Mouse (Mus musculus) lung, postnatal 0 days (tissue): ENCODE results near the gene Mpig6b. TPM values are rescaled to one million over a fixed set of nuclear protein-coding genes. Genes with fewer than 3 reads are reported as not detected.

Experiments
- ATAC-seq: fragments of 200-750 bp; cut with Nextera tagmentation; 2 replicates; pipeline ENCODE4 v1.8.0; 2017; ENCODE audit warnings: moderate library complexity
- DNase-seq: peaks from one replicate; pipeline ENCODE4 v3.0.0-alpha.2; 2016; ENCODE audit warnings: low spot score
- H3K27ac ChIP-seq: fragments of 300-500 bp; sonication (generic); 2 replicates; pipeline ENCODE4 v1.5.1; 2014; ENCODE audit warnings: antibody characterized with exemption, mild to moderate bottlenecking, low read length, mixed read lengths
- H3K27me3 ChIP-seq: fragments of 300-500 bp; sonication (generic); replicated peaks from 2 replicates; pipeline ENCODE4 v1.6.1; 2014; ENCODE audit warnings: low read length, mixed read lengths; ENCODE audit not compliant: insufficient read depth
- H3K36me3 ChIP-seq: fragments of 300-500 bp; sonication (generic); 2 replicates; pipeline ENCODE4 v1.6.1; 2014; ENCODE audit warnings: low read length, mixed read lengths; ENCODE audit not compliant: insufficient read depth
- H3K4me1 ChIP-seq: fragments of 300-500 bp; sonication (generic); 2 replicates; pipeline ENCODE4 v1.6.1; 2014; ENCODE audit warnings: antibody characterized with exemption, low read depth, low read length, mixed read lengths; ENCODE audit not compliant: insufficient read depth
- H3K4me2 ChIP-seq: fragments of 300-500 bp; sonication (generic); replicated peaks from 2 replicates; pipeline ENCODE4 v1.6.1; 2014; ENCODE audit warnings: low read depth, mild to moderate bottlenecking, low read length, moderate library complexity, mixed read lengths
- H3K4me3 ChIP-seq: fragments of 300-500 bp; sonication (generic); 2 replicates; pipeline ENCODE4 v1.5.1; 2014; ENCODE audit warnings: low read depth, low read length
- H3K9ac ChIP-seq: fragments of 300-500 bp; sonication (generic); replicated peaks from 2 replicates; pipeline ENCODE4 v1.6.1; 2014; ENCODE audit warnings: low read depth, mild to moderate bottlenecking
- H3K9me3 ChIP-seq: fragments of 300-500 bp; sonication (generic); 2 replicates; pipeline ENCODE4 v1.6.1; 2016; ENCODE audit warnings: low read length, mixed read lengths
- CTCF ChIP-seq: IDR thresholded peaks from 2 replicates; pipeline ENCODE4 v1.5.1; 2016; ENCODE audit warnings: antibody characterized with exemption, mild to moderate bottlenecking
- EP300 ChIP-seq: IDR thresholded peaks from 2 replicates; pipeline ENCODE4 v1.6.1; 2016; ENCODE audit warnings: antibody characterized with exemption, mild to moderate bottlenecking, control low read depth
- WGBS: fragments of 180-500 bp; shearing (Covaris S2); extraction: QIAGEN DNeasy Blood & Tissue Kit; methylation state at CpG from one replicate; pipeline ENCODE4 v1.1.7; 2014; 5-methylcytosine and 5-hydroxymethylcytosine counted together
- polyA plus RNA-seq: library from polyadenylated mRNA; unstranded; fragments of >200 nt; fragmentation: Nextera tagmentation; extraction: Ambion mirVana; gene quantifications from 2 replicates; pipeline ENCODE4 v1.2.1, GENCODE M21; 2015

Mpig6b gene
- polyA plus RNA-seq, 1 experiment from 2014 or later = 2.3 TPM

GRCm38 (mm10) chr17:35105740-35106389 lies 39.9 kb upstream of the Mpig6b start:
- H3K36me3 ChIP-seq = peaks cover 22% of the 10 kb centered on the region; the same call in 1 of the 2 replicates
- H3K9me3 ChIP-seq = no peaks in the 10 kb centered on the region
- WGBS = 22% methylated on average over 13 of the region's 13 CpGs
- no peaks in the 10 kb centered on the region for H3K4me1 ChIP-seq
- no peak overlapping the region for H3K4me2 ChIP-seq
- ATAC-seq (no peak), DNase-seq (peak; percentile 66)
- no peaks in the 10 kb centered on the region for H3K27me3 ChIP-seq
- H3K27ac ChIP-seq = no peak overlapping the region
- no peak overlapping the region; the same call in 1 of the 2 replicates for H3K9ac ChIP-seq
- H3K4me3 ChIP-seq = no peak overlapping the region
- TF ChIP-seq CTCF (peak; percentile 73), EP300 (no peak)

GRCm38 (mm10) chr17:35104754-35105153 lies 38.8 kb upstream of the Mpig6b start:
- TF ChIP-seq EP300 (no peak), CTCF (no peak)
- Histone ChIP-seq H3K9me3 (no peaks in the 10 kb centered on the region), H3K4me1 (no peaks in the 10 kb centered on the region), H3K4me2 (no peak overlapping the region), H3K36me3 (peaks cover 22% of the 10 kb centered on the region; the same call in 1 of the 2 replicates), H3K27ac (no peak overlapping the region), H3K9ac (no peak overlapping the region), H3K4me3 (no peak overlapping the region), H3K27me3 (no peaks in the 10 kb centered on the region)
- no peak for ATAC-seq
- WGBS = 67% methylated on average over 6 of the region's 6 CpGs
- DNase-seq = no peak

- H3K27me3 ChIP-seq = no peaks in the 10 kb centered on the region
- no peak overlapping the region for H3K9ac ChIP-seq
- H3K4me3 ChIP-seq = no peak overlapping the region
- ATAC-seq (no peak), DNase-seq (no peak)
- 90% methylated on average over 7 of the region's 7 CpGs for WGBS
- TF ChIP-seq EP300 (no peak), CTCF (no peak)
- H3K36me3 ChIP-seq = peaks cover 22% of the 10 kb centered on the region; the same call in 1 of the 2 replicates
- H3K4me1 ChIP-seq = no peaks in the 10 kb centered on the region
- no peak overlapping the region for H3K4me2 ChIP-seq
- no peak overlapping the region for H3K27ac ChIP-seq
- H3K9me3 ChIP-seq = no peaks in the 10 kb centered on the region
Measured at GRCm38 (mm10) chr17:35104079-35104478, 38.1 kb upstream of the Mpig6b start.

GRCm38 (mm10) chr17:35103221-35103690 lies 37.3 kb upstream of the Mpig6b start:
- H3K9me3 ChIP-seq = no peaks in the 10 kb centered on the region
- no peak overlapping the region for H3K4me3 ChIP-seq
- WGBS = 58% methylated on average over 6 of the region's 6 CpGs
- no peak for DNase-seq
- H3K27me3 ChIP-seq = no peaks in the 10 kb centered on the region
- peaks cover 27% of the 10 kb centered on the region; the same call in 1 of the 2 replicates for H3K36me3 ChIP-seq
- no peaks in the 10 kb centered on the region for H3K4me1 ChIP-seq
- H3K27ac ChIP-seq = no peak overlapping the region
- ATAC-seq = no peak
- no peak overlapping the region for H3K9ac ChIP-seq
- no peak overlapping the region for H3K4me2 ChIP-seq
- TF ChIP-seq CTCF = no peak
- no peak for TF ChIP-seq EP300

- Histone ChIP-seq H3K4me1 (no peaks in the 10 kb centered on the region), H3K36me3 (peaks cover 35% of the 10 kb centered on the region), H3K4me3 (no peak overlapping the region), H3K27me3 (no peaks in the 10 kb centered on the region), H3K9me3 (no peaks in the 10 kb centered on the region), H3K4me2 (no peak overlapping the region), H3K27ac (no peak overlapping the region), H3K9ac (no peak overlapping the region)
- DNase-seq = no peak
- no peak for ATAC-seq
- 68% methylated on average over 8 of the region's 8 CpGs for WGBS
- TF ChIP-seq EP300 = no peak
- TF ChIP-seq CTCF = no peak
Measured at GRCm38 (mm10) chr17:35102299-35102698, 36.3 kb upstream of the Mpig6b start.

- H3K27me3 ChIP-seq = no peaks in the 10 kb centered on the region
- H3K4me2 ChIP-seq = no peak overlapping the region
- H3K36me3 ChIP-seq = peaks cover 46% of the 10 kb centered on the region
- DNase-seq (no peak), ATAC-seq (no peak)
- H3K9ac ChIP-seq = no peak overlapping the region
- TF ChIP-seq EP300 = no peak
- no peak for TF ChIP-seq CTCF
- H3K9me3 ChIP-seq = no peaks in the 10 kb centered on the region
- H3K4me3 ChIP-seq = no peak overlapping the region
- no peaks in the 10 kb centered on the region for H3K4me1 ChIP-seq
- WGBS = 81% methylated on average over 11 of the region's 11 CpGs
- no peak overlapping the region for H3K27ac ChIP-seq
Measured at GRCm38 (mm10) chr17:35101161-35101560, 35.2 kb upstream of the Mpig6b start.
